Mouse (Mus musculus): ENCODE data around the gene Tbxas1.

GRCm38 (mm10) chr6:38960791-38961426, 85.7 kb downstream of the Tbxas1 start:
- no peak for TF ChIP-seq POLR2A (IDR thresholded peaks at IDR 0.05; ENCODE audit: extremely low read depth, insufficient read depth, low read length)
- no peak for TF ChIP-seq CTCF (IDR thresholded peaks at IDR 0.05; ENCODE audit: low read depth, low read length)
